Mouse (Mus musculus) embryo, embryonic 9.5 days (tissue): Measurements from ENCODE around the gene Hist3h2a.

ENCODE experiments used
- DNase-seq: peaks from one replicate; pipeline ENCODE4 v3.0.0-alpha.2; 2017; ENCODE audit errors: extremely low spot score

Gene Hist3h2a

DNA sequence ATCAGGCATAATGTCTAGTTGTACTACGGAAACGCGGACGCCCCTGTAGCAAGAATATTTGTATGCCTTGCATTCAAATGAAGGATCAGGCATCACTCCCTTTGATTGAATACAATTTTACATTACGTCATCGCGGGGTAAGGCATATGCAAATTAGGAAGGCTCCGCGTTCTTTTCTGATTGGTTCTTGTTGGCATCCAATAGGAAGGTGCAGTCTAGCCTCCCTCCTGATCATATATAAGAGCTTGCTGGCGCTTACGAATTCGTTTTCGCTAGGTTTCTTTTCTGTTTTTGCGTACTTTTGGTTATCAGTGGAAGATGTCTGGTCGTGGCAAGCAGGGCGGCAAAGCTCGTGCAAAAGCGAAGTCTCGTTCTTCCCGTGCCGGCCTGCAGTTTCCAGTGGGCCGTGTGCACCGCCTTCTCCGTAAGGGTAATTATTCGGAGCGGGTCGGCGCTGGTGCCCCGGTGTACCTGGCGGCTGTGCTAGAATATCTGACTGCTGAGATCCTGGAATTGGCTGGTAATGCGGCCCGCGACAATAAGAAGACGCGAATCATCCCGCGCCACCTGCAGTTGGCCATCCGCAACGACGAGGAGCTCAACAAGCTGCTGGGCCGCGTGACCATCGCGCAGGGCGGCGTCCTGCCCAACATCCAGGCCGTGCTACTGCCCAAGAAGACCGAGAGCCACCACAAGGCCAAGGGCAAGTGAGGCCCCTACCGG, at the start of gene Hist3h2a, which contains the start of gene Trim17:
Gene Hist3h2a (plus strand): TSS at position 266 of the 723 bp plus-strand sequence.
Gene Trim17 (plus strand): TSS at position 266 of the 723 bp plus-strand sequence.
- DNase-seq, result peak; percentile 92

DNA sequence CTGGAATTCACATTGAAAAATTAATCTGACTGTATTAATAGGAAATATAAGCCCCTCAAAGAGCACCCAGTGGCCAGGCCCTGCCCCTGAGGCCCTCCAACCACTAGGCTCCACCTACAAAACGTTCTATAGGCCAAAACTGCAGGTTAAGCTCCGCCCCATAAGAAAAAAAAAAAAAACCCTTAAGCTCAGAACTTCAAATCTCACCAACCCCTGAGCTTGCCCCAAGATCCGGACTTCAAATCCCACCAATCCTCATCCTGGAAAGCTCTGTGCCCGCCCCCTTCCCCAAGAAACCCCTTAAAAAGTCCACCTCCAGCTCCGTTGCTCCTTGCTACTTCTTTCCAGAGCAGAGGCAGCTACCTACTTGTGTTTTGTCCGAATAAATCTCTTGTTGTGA, 49.6 kb upstream of the Hist3h2a start:
- peak; percentile 19 for DNase-seq

DNA sequence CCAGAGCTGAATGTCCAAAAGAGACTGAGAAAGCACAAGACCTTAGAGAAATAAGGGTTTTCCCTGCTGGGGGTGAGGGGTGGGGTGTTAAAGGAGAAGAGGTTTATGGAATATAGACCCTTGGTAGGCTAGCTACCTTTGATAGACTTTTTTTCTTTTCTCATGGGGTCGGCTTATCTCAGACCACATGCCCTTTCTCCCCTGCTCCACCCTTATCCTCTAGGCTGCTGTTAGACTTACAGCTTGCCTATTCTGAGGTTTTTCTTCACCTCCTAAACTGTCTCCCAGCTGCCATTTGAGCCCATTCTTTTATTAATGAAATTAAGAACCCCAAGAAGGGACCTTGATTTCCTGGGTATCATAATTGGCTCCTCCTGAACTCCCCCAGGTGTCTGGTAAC, 40.7 kb upstream of the Hist3h2a start:
- DNase-seq, result no peak

DNA sequence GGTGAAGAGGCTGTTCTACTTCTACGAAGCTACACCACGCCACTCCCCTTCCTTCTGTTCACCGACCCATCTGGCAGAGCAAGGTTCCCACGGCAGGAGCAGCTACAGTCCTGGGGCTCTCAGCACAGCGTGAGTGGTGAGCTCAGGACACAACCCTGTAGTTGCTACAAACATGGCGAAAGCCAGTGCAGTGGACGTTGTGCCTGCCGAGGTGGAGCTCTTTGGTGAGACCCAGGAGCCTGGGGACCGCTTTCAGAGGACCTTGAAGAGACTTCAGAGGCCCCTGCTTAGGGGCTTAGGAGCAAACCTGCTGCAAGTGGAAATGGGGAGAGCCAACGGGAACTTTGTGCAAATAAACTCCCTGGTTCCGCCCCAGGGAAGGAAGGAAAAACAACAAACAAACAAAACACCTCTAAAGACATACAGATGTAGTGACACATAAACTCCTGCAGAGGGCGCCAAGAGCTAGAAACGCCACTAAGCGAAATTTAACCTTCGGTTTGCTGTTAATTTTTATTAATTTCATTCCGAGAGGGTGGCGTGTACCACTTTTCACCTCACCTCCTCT, 39.9 kb upstream of the Hist3h2a start:
- peak; percentile 47 for DNase-seq

DNA sequence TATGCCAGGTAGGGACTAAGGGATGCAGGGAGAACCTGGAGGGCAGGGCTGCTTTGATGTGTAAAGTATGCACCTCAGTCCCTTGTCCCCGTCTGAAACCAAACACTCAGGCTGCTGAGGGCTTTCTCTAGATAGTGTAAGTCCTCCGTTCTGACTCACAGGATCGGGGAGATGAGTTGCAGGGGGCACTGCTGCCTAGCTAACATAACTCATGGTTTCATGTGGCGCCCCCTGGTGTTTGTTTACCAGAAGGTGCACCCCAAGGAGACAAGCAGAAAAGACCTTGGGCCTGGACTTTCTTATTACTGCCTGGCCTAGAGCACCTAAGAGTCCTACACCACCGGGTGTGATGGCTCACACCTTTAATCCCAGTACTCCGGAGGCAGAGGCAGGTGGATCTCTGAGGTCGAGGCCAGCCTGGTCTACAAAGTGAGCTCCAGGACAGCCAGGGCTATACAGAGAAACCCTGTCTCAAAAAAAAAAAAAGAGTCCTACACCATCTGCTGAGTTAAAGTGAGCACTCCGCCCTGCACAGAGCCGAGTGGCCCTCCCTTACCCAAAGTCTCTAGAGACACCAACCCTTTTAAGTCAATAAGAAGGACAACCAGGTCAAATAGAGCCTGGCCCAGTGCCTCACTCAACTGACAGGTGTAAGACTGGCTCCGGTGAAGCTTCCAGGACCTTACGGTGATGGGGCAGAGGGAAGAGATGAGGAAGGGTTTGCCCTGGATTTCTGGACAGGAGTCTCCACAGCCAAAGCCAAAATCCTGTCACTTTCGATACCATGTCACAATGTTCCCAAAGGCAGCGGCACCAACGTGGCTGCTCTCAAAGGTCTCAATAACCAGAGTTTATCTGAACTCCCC, 37.4 kb upstream of the Hist3h2a start:
- peak; percentile 26 for DNase-seq

DNA sequence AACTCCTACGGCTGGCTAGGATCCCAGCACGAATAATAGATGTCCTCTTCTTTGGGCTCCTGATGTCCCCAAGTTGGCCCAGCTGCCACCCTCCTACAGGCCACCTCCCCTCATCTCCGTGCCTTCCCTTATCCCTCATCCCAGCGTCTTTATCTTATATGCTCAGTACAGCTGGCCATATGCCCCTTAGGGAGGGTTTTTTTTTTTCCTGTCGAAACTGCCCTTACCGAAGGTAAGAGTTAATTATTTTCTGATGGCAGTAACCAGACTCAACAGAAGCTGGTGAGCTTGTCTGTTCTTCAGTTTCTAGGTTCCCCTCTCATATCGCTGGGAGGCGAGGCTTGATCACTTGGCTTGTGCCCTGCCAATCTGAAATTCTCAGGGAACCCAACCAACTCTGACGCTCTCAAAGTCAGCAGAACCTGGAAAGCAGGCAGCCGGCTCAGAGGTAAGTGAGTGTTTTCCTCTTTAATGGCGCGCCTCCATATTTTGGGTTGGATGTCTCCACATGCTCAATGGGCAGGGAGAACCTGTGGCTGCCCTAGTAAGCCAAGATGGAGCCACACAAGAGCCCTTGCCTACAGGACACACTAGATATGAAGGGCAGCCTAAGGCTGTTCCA, 36.6 kb upstream of the Hist3h2a start, which contains the start of gene Btnl10:
Gene Btnl10 (plus strand): TSS at position 164 of the 622 bp plus-strand sequence.
- DNase-seq, result no peak

DNA sequence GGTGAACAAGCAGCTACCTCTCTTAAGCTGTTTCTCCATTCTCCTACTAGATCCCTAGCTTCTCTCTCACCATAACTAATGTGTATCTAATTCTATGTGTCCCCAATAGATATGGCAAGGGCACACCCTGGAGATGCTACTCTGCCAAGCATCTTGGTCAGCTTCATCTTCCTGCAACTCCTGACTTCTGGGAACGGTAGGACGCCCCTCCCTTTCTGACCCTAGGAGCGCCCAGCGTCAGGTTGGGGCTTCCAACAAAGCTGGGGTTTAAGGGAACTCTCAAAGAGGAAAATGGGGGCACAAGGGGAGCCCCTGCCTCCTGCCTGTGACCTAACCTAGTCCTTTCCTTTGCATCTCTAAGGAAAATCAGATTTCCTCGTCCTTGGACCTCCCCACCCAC, 35.7 kb upstream of the Hist3h2a start:
- no peak for DNase-seq

DNA sequence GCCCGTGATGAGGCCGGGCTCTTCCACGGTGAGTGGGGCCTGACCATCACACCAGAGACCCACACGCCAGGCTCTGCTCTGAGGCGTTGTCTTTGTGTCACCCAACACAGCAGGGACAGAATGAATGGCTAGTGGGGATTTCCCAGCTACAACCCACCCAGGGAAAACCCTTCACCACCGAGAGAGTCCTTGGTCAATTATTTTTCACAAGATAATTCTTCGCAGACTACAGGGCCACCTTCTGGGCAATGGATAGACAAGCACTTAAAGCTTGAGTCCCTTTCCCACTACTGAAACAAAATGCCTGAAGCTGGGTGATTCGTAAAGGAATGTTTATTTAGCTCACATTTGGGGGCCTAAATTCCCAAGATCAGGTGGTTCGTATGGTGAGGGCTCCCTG, 32.1 kb upstream of the Hist3h2a start:
- no peak for DNase-seq

DNA sequence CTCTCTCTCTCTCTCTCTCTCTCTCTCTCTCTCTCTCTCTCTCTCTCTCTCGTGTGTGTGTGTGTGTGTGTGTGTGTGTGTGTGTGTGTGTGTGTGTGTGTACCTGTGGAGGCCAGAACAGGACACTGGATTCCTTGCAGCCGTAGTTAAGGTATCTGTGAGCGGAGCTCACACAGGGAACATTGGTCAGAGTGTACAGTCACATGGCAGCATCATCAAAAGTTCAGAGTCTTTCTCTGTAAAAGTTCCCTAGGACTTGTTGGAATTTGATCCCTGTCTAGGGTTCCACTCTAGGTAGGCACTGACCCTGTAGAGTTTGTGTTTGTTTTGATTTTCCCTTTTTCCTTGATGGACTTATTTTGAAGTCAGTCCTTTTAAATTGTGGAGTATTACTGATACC, 27.8 kb upstream of the Hist3h2a start:
- no peak for DNase-seq

DNA sequence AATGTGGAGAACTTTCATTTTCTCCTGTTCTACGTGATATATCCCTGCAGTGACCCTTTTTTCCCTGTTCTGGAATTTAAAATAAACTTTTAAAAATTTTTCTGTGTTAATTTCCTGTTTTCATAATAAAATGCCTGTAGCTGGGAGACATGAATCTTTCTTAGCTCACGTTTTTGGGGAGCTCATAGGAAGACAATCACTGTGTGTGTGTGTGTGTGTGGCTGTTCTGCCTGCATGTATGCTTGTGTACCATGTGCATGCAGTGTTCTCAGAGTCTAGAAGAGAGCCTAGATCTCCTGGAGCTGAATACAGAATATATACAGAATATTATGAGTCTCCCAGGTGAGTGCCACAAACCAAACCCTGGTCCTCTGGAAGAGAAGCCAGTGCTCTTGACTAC, 27.4 kb upstream of the Hist3h2a start:
- DNase-seq, result no peak

DNA sequence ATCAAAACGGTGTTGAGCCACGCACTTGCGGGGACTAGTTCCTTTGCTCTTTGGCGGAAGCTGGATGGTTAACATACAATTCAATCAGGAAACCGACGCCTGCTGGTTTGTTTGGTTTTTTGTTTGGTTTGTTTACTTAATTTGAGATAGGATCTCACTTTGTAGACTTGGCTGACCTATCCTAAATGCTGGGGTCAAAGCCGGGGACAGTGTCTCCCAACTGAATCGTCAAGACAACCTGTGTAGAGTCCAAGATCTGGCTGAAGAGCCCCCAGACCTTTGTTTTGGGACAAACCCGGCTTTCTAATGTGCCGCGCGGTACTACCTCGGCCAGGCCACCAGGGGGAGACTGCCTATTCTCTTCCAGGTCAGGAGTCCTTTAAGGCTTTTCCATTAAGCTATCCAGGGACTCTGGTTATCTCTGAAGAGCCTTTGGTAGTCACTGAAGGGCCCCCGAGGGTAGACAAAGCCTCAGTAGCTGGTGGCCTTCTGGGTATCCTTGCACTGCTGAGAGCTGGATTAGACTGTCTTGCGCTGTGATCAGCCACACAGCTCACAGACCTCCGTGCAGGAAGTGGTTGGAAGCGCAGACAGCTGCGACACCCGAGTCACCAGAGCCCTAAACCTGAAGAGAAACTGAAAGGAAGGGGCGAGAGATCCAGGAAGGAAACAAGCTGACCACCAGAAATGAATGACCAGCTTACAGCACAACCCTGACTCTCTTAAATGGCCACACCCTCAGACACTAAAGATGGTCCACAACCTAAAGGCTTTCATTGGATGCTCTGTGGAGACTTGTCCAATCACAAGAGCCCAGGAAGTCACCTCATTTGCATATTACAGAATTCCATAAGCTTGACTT, 26.5 kb upstream of the Hist3h2a start:
- DNase-seq, result peak; percentile 77

DNA sequence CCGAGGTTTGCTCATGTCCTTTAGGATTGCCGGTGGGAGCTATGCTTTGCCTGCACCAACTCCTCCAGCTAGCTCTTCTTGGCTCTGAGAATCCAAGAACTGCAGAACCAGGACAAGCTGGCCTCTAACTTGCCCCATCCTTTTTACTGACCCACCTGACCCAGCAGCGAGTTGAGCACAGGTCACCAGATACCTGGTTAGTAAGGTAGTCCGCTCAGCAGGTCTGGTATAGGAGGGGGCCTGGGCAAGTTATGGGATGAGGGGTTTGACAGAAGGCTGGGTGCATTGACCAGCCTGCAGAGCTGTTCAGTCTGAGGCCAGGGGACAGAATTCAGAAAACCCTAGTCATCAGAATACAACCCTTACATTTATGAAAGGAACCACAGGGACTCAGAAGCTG, 25.4 kb upstream of the Hist3h2a start:
- DNase-seq, result no peak

DNA sequence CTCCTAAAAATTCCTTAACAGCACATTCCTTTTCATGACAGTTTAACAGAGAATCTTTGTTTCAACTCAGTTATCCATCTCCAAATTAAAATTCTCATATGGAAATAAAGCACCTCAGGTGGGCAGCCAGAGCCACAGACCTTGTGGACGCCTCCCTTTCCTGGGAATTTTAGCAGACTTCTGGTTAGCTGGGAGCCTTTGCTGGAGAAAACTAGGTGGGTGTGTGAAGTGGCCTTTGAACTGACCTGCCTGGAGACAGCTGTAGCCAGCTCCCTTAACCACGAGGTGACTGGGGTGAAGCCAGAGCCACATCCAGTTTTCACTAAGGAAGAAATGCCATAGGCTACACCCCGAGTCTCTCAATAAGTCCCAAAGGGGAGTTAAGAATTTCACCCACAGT, 24.8 kb upstream of the Hist3h2a start:
- no peak for DNase-seq

DNA sequence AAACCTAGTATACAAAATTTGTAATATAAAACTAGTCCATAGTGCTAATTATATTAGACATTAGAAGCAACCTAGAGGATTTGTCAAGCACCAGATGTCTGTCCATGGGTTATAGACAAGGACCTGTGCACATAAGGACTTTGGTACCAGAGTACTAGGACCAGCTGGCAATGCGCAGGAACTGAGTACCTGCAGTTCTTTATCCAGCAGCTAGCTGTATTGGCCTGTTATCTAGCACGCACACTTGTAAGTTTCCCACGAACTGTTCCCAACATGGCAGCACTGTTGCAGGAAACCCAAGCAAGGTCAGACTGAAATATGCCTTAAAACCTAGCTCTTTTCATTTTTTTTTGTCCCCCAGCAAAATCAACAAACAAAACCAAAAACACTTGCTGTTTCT, 24.2 kb upstream of the Hist3h2a start:
- no peak for DNase-seq

DNA sequence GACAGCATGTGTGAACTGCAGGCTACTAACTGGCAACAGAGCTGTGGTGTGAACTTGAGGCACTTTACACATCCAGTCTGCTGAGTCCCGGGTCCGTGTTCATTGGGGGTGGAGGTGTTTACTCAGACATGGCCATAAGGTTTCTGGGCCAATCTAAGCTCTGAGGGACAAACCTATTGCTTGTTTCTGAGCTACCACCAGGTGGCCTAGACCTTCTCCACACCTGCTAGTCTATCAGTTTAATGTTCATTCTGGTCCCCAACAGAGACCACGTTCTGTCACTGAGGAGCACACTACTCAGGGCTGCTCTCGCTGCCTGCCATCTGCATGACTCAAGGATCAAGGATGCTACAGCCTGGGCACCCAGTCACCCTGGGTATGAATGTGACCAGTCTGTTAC, 22.9 kb upstream of the Hist3h2a start:
- DNase-seq, result no peak

DNA sequence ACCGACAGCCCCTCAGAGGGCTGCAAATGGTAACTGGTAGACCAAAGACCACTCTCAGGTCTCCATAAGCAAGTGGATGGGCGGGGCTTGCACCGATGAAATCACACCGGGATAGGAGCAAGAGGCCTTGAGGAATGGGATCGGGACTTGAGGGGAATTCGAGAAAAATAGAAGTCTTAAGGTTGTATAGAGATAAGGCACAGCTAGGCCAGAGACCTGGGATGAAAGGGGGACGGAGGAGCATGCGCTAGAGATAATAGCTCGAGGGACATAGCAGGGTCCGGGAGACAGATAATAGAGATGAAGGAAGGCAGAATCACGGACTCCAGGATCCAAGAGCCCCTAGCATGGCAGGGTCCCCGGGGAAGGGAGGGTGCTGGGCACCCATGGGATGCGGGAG, 16.6 kb upstream of the Hist3h2a start:
- no peak for DNase-seq

DNA sequence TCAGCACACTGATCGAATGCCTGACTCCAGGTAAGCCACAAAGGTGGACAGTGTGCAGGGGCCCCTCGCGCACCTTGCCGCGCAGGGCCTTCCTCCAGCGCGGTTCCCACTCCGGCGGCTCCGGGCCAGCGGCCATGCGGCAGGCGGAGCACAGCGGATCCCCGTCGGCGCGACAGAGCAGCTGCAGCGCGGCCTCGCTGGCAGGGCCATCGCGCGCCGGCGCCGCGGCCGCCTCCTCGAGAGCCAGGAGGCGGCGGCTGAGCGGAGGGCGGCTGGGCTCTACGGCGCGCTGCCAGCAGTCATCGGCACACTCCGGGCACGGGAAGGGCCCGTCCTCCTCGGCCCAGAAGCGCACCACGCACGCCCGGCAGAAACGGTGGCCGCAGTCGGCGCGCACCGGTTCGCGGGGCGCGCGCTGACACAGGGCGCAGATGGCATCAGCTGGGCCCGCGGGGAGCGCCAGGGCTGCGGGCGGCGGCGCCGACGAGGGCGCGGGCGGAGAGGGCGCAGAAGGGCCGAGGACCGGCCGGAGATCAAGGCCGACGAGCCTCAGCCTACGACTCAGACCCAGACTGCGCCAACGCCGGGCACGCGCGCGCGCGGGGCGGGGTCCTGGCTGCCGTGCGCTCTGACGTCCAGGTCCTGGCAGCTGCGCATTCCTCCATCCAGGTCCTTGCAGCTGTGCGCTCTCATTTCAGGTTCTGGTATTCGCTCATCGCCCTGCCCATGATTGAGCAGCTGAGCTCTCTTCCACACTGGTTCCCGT, 16.0 kb upstream of the Hist3h2a start, which contains the start of gene Rnf187:
Gene Rnf187 (minus strand): TSS at position 595 of the 766 bp plus-strand sequence.
- DNase-seq, result peak; percentile 94

DNA sequence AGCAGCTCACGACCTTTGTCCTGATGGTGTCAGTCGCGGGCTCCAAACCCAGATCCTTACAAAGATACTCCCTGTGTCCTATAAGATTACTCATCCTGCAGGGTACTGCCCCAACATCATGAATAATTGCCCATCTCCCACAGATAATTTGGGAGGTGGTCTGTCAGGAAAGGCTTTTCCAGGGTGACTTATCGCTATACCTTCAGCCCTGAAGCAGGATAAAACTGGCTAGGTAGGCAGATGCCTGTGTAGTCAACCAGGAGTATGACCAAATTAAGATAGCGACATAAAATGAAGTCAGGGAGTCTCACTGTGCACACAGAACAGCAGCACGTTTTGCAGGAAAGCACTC, 15.4 kb upstream of the Hist3h2a start:
- DNase-seq, result no peak

DNA sequence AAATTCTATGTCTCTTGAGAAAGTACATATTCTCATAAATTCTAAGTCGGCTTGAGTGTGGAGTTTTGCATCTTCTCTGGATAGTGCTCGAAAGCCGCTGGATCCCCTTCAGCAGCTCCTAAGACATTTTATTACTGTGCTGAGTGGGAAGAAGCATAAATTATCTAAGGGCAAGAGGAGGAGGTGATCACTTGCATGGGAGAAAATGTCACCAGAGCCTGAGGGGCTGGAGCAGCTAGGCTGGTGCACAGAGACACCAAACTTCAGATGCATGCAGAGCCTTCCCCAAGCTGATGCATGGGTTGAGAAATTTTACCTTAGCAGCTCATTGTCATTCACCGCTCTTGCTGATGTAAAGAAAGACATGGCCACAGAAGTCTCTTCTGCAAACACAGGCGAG, 10.3 kb upstream of the Hist3h2a start:
- no peak for DNase-seq

DNA sequence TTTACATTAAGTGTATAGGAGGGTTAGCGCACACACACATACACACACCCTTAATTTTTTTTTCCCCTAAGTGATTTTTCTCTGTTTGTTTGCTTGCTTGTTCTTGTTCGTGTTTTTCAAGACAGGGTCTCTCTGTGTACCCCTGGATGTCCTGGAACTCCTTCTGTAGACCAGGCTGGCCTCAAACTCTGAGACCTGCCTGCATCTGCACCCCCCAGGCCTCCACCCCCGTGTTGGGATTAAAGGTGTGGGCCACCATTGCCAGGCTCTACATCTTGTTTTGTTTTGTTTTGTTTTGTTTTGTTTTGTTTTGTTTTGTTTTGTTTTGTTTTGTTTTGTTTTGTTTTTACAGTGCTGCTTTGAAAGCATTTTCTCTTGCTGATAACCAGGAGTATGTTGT, 7.2 kb upstream of the Hist3h2a start:
- DNase-seq, result no peak
